In genomic region chr9:32392716-32393115, GRCm38 (mm10) we compare ENCODE assay signal across 29 mouse cellular contexts. TPM values are rescaled to one million over a fixed set of nuclear protein-coding genes. Genes with fewer than 3 reads are reported as not detected.
DNase-seq lines count a peak whose midpoint lies in the region; ATAC-seq lines count a peak whose summit lies in the region.
"Had no signal": no experiment of that assay in that cellular context is flagged by ENCODE, and none has a peak within 500 bp of the region (broad histone marks: within the 10 kb centered on the region; RNA-seq: fewer than 3 reads in every experiment).

No protein-coding gene starts in this region.

- peak; percentile 70 to 75 for DNase-seq in spleen, postnatal 36 days (ENCODE audit: low spot score in 2 of 2)
- no peak for DNase-seq in spleen, adult 18-20 months
- DNase-seq in splenic B cell, adult 2 months (ENCODE audit: low read depth, low spot score) = peak; percentile 57
- no peak for DNase-seq in right cerebral cortex, postnatal 25 days
- DNase-seq in gastrocnemius, postnatal 36 days = no peak
- DNase-seq: adrenal gland, adult 8-10 months; adrenal gland, postnatal 14 days; cerebellum, adult 11 months; cerebellum, adult 18-20 months; cerebellum, adult 8-10 months; cerebellum, adult 9-11 months; cerebellum, postnatal 14 days; cerebellum, postnatal 36 days; embryo, embryonic 11 days had no signal

- no peaks in the 10 kb centered on the region for H3K36me3 ChIP-seq in splenic B cell, adult 2 months (ENCODE audit: control insufficient read depth, insufficient read depth, low read length, poor library complexity, severe bottlenecking)
- H3K36me3 ChIP-seq: embryonic facial prominence, embryonic 13.5 days; embryonic facial prominence, embryonic 15.5 days; forebrain, embryonic 10.5 days; forebrain, embryonic 12.5 days; G1E had no signal

- ATAC-seq in common myeloid progenitor, adult 5-6 weeks (replicated peaks; ENCODE audit: low read depth, poor library complexity, severe bottlenecking) = 0 out of 2 replicates have a peak, but pooled peaks have one; percentile 8
- ATAC-seq in megakaryocyte progenitor cell, adult 5-6 weeks (replicated peaks; ENCODE audit: poor library complexity) = peak; percentile 18; the same call in 1 of the 2 replicates
- no peak for ATAC-seq in megakaryocyte-erythroid progenitor cell, adult 5-6 weeks (replicated peaks; ENCODE audit: low FRiP score, low TSS enrichment, poor library complexity, severe bottlenecking)
- ATAC-seq: activated CD4-positive, CD25-positive, alpha-beta regulatory T cell, adult 4 months; CD4-positive, CD25-positive, alpha-beta regulatory T cell, adult 4 months; forebrain, embryonic 14.5 days; forebrain, embryonic 16.5 days; Patski had no signal

- intact Hi-C loops in gastrocnemius, postnatal 36 days (cut with DNase I) = no loop called here

- no peaks in the 10 kb centered on the region for H3K27me3 ChIP-seq in splenic B cell, adult 2 months (ENCODE audit: control insufficient read depth, insufficient read depth, low read length, poor library complexity, severe bottlenecking)
- H3K27me3 ChIP-seq: CH12.LX; embryonic facial prominence, embryonic 15.5 days; forebrain, embryonic 12.5 days had no signal

RNA-seq across cellular contexts. Expression of gene Kcnj1, which starts 20.4 kb away (rescaled TPM):
- total RNA-seq in common myeloid progenitor, adult 5-6 weeks (2017) = 0.82 TPM in 1 of 2 replicates, not detected in the other
- not detected in 2 replicates for total RNA-seq in megakaryocyte progenitor cell, adult 5-6 weeks (2015)
- not detected in 2 replicates for total RNA-seq in megakaryocyte progenitor cell, adult 5-6 weeks (2017)
- not detected in 2 replicates for total RNA-seq in megakaryocyte-erythroid progenitor cell, adult 5-6 weeks (2014; fragmentation: Nextera tagmentation)
- total RNA-seq in megakaryocyte-erythroid progenitor cell, adult 5-6 weeks (2017) = not detected in 2 replicates
- not detected for total RNA-seq in gastrocnemius, postnatal 36 days (2021)
- total RNA-seq: adrenal gland, adult 18-20 months; adrenal gland, adult 8-10 months; adrenal gland, postnatal 14 days had no signal

RNA-seq across cellular contexts. Expression of gene Kcnj5, which starts 48.6 kb away (rescaled TPM):
- 4.2 and 5.3 TPM in 2 replicates for total RNA-seq in common myeloid progenitor, adult 5-6 weeks (2017)
- 0.25 and 0.32 TPM in 2 replicates for total RNA-seq in megakaryocyte progenitor cell, adult 5-6 weeks (2015)
- 0.24 TPM in 1 of 2 replicates, not detected in the other for total RNA-seq in megakaryocyte progenitor cell, adult 5-6 weeks (2017)
- 1.3 TPM in 1 of 2 replicates, not detected in the other for total RNA-seq in megakaryocyte-erythroid progenitor cell, adult 5-6 weeks (2014; fragmentation: Nextera tagmentation)
- 0.80 and 5.4 TPM in 2 replicates for total RNA-seq in megakaryocyte-erythroid progenitor cell, adult 5-6 weeks (2017)
- not detected for total RNA-seq in gastrocnemius, postnatal 36 days (2021)
- total RNA-seq: CH12.LX had no signal

Comparison
In these comparisons a context has a peak if more than half of its experiments do, and no peak if none do; other contexts are left out.
1. DNase-seq: peak in spleen, postnatal 36 days (2 of 2) and splenic B cell, adult 2 months (single experiment); none in spleen, adult 18-20 months (0 of 2), right cerebral cortex, postnatal 25 days (single experiment) and gastrocnemius, postnatal 36 days (0 of 2).